Mouse (Mus musculus) limb, embryonic 13.5 days (tissue): Measurements from ENCODE around the gene D330020A13Rik. TPM values are rescaled to one million over a fixed set of nuclear protein-coding genes. Genes with fewer than 3 reads are reported as not detected.

Source experiments
- ATAC-seq: fragments of 200-750 bp; cut with Nextera tagmentation; 2 replicates; pipeline ENCODE4 v1.8.0; 2017; ENCODE audit warnings: low read depth, moderate number of reproducible peaks, moderate TSS enrichment; ENCODE audit not compliant: low FRiP score
- H3K27ac ChIP-seq: fragments of 300-500 bp; sonication (generic); 2 replicates; pipeline ENCODE4 v1.5.1; 2015; ENCODE audit warnings: inconsistent platforms, mild to moderate bottlenecking, moderate library complexity
- H3K27me3 ChIP-seq: fragments of 300-500 bp; sonication (generic); 2 replicates; pipeline ENCODE4 v1.6.1; 2015; ENCODE audit warnings: mild to moderate bottlenecking, inconsistent platforms
- H3K36me3 ChIP-seq: fragments of 300-500 bp; sonication (generic); 2 replicates; pipeline ENCODE4 v1.6.1; 2015; ENCODE audit warnings: inconsistent platforms, mild to moderate bottlenecking, moderate library complexity
- H3K4me1 ChIP-seq: fragments of 300-500 bp; sonication (generic); 2 replicates; pipeline ENCODE4 v1.6.1; 2015; ENCODE audit warnings: inconsistent platforms
- H3K4me2 ChIP-seq: fragments of 300-500 bp; sonication (generic); replicated peaks from 2 replicates; pipeline ENCODE4 v1.6.1; 2015; ENCODE audit warnings: inconsistent platforms, mild to moderate bottlenecking, moderate library complexity
- H3K4me3 ChIP-seq: fragments of 300-500 bp; sonication (generic); 2 replicates; pipeline ENCODE4 v1.5.1; 2015; ENCODE audit warnings: moderate library complexity, mild to moderate bottlenecking, inconsistent platforms
- H3K9ac ChIP-seq: fragments of 300-500 bp; sonication (generic); 2 replicates; pipeline ENCODE4 v1.6.1; 2015; ENCODE audit warnings: mild to moderate bottlenecking, inconsistent platforms
- H3K9me3 ChIP-seq: fragments of 300-500 bp; sonication (generic); 2 replicates; pipeline ENCODE4 v1.6.1; 2016; ENCODE audit warnings: inconsistent platforms
- WGBS: fragments of 180-500 bp; shearing (Covaris S2); methylation state at CpG from one replicate; pipeline ENCODE4 v1.1.7; 2015; 5-methylcytosine and 5-hydroxymethylcytosine counted together
- polyA plus RNA-seq: library from polyadenylated mRNA; unstranded; fragments of >200 nt; fragmentation: Nextera tagmentation; extraction: Ambion mirVana; gene quantifications from 2 replicates; pipeline ENCODE4 v1.2.1, GENCODE M21; 2015

The D330020A13Rik gene
- polyA plus RNA-seq = 0.61 and 0.72 TPM in 2 replicates

GRCm38 (mm10) chr6:120294056-120294784 is at the start of gene D330020A13Rik, which contains the start of gene B4galnt3:
D330020A13Rik (plus strand) TSS chr6:120294364.
B4galnt3 (minus strand) TSS chr6:120294559.
- peak within 1 kb of the TSS; percentile 75 for H3K9ac ChIP-seq
- peak within 1 kb of the TSS; percentile 28; the same call in 1 of the 2 replicates for H3K27ac ChIP-seq
- ATAC-seq = peak; percentile 62
- H3K36me3 ChIP-seq = no peaks in the 10 kb centered on the region
- H3K4me2 ChIP-seq = peak within 1 kb of the TSS; percentile 97
- peaks cover 47% of the 10 kb centered on the region for H3K27me3 ChIP-seq
- no peaks in the 10 kb centered on the region for H3K9me3 ChIP-seq
- H3K4me1 ChIP-seq = peaks cover 9% of the 10 kb centered on the region
- peak within 1 kb of the TSS; percentile 69 for H3K4me3 ChIP-seq
- WGBS = under 1% methylated on average over 78 of the region's 79 CpGs

GRCm38 (mm10) chr6:120246676-120247075 is 47.5 kb upstream of the D330020A13Rik start:
- Histone ChIP-seq H3K27ac (no peak overlapping the region), H3K9ac (no peak overlapping the region), H3K9me3 (no peaks in the 10 kb centered on the region), H3K4me3 (no peak overlapping the region), H3K4me1 (no peaks in the 10 kb centered on the region), H3K4me2 (no peak overlapping the region), H3K27me3 (no peaks in the 10 kb centered on the region), H3K36me3 (no peaks in the 10 kb centered on the region)
- no peak for ATAC-seq
- WGBS = 79% methylated on average over 5 of the region's 5 CpGs

GRCm38 (mm10) chr6:120249831-120250230 is 44.3 kb upstream of the D330020A13Rik start:
- Histone ChIP-seq H3K27ac (no peak overlapping the region), H3K27me3 (no peaks in the 10 kb centered on the region), H3K36me3 (no peaks in the 10 kb centered on the region), H3K4me1 (peaks cover 3% of the 10 kb centered on the region), H3K4me2 (no peak overlapping the region), H3K4me3 (no peak overlapping the region), H3K9me3 (no peaks in the 10 kb centered on the region), H3K9ac (no peak overlapping the region)
- no peak for ATAC-seq
- WGBS = 72% methylated on average over 5 of the region's 5 CpGs

GRCm38 (mm10) chr6:120251010-120251409 is 43.2 kb upstream of the D330020A13Rik start:
- Histone ChIP-seq H3K4me1 (peaks cover 7% of the 10 kb centered on the region), H3K27ac (no peak overlapping the region), H3K27me3 (no peaks in the 10 kb centered on the region), H3K9me3 (no peaks in the 10 kb centered on the region), H3K36me3 (no peaks in the 10 kb centered on the region), H3K9ac (no peak overlapping the region), H3K4me3 (no peak overlapping the region), H3K4me2 (no peak overlapping the region)
- WGBS = 72% methylated on average over 7 of the region's 7 CpGs
- ATAC-seq = no peak

- H3K27me3 ChIP-seq = no peaks in the 10 kb centered on the region
- no peak overlapping the region for H3K4me2 ChIP-seq
- no peak overlapping the region for H3K27ac ChIP-seq
- 92% methylated on average over 2 of the region's 2 CpGs for WGBS
- peaks cover 7% of the 10 kb centered on the region for H3K4me1 ChIP-seq
- H3K36me3 ChIP-seq = no peaks in the 10 kb centered on the region
- no peak for ATAC-seq
- no peak overlapping the region for H3K4me3 ChIP-seq
- no peak overlapping the region for H3K9ac ChIP-seq
- no peaks in the 10 kb centered on the region for H3K9me3 ChIP-seq
Measured at GRCm38 (mm10) chr6:120252741-120253140, 41.4 kb upstream of the D330020A13Rik start.

- peaks cover 7% of the 10 kb centered on the region for H3K4me1 ChIP-seq
- WGBS = 41% methylated on average over 4 of the region's 4 CpGs
- H3K36me3 ChIP-seq = no peaks in the 10 kb centered on the region
- H3K4me2 ChIP-seq = no peak overlapping the region
- H3K9ac ChIP-seq = no peak overlapping the region
- no peaks in the 10 kb centered on the region for H3K27me3 ChIP-seq
- H3K4me3 ChIP-seq = no peak overlapping the region
- ATAC-seq = no peak
- H3K27ac ChIP-seq = no peak overlapping the region
- H3K9me3 ChIP-seq = no peaks in the 10 kb centered on the region
Measured at GRCm38 (mm10) chr6:120254640-120255039, 39.5 kb upstream of the D330020A13Rik start.

GRCm38 (mm10) chr6:120255144-120255543 is 39.0 kb upstream of the D330020A13Rik start:
- ATAC-seq = no peak
- no peaks in the 10 kb centered on the region for H3K27me3 ChIP-seq
- no peaks in the 10 kb centered on the region for H3K9me3 ChIP-seq
- no peak overlapping the region for H3K4me2 ChIP-seq
- WGBS = 64% methylated on average over 4 of the region's 4 CpGs
- H3K36me3 ChIP-seq = no peaks in the 10 kb centered on the region
- H3K4me3 ChIP-seq = no peak overlapping the region
- H3K27ac ChIP-seq = no peak overlapping the region
- peaks cover 7% of the 10 kb centered on the region for H3K4me1 ChIP-seq
- no peak overlapping the region for H3K9ac ChIP-seq

- Histone ChIP-seq H3K9ac (no peak overlapping the region), H3K9me3 (no peaks in the 10 kb centered on the region), H3K27ac (no peak overlapping the region), H3K36me3 (no peaks in the 10 kb centered on the region), H3K27me3 (no peaks in the 10 kb centered on the region), H3K4me1 (peaks cover 7% of the 10 kb centered on the region), H3K4me2 (no peak overlapping the region), H3K4me3 (no peak overlapping the region)
- 73% methylated on average over 12 of the region's 12 CpGs for WGBS
- no peak for ATAC-seq
Measured at GRCm38 (mm10) chr6:120255701-120256100, 38.5 kb upstream of the D330020A13Rik start.

GRCm38 (mm10) chr6:120256431-120256935 is 37.7 kb upstream of the D330020A13Rik start:
- 68% methylated on average over 5 of the region's 5 CpGs for WGBS
- ATAC-seq = no peak
- no peak overlapping the region for H3K4me3 ChIP-seq
- no peaks in the 10 kb centered on the region for H3K27me3 ChIP-seq
- H3K9me3 ChIP-seq = no peaks in the 10 kb centered on the region
- no peaks in the 10 kb centered on the region for H3K36me3 ChIP-seq
- H3K27ac ChIP-seq = no peak overlapping the region
- peaks cover 8% of the 10 kb centered on the region for H3K4me1 ChIP-seq
- H3K4me2 ChIP-seq = no peak overlapping the region
- no peak overlapping the region for H3K9ac ChIP-seq

GRCm38 (mm10) chr6:120259481-120259880 is 34.7 kb upstream of the D330020A13Rik start:
- no peak for ATAC-seq

GRCm38 (mm10) chr6:120262886-120263531 is 31.2 kb upstream of the D330020A13Rik start:
- Histone ChIP-seq H3K9me3 (no peaks in the 10 kb centered on the region), H3K36me3 (no peaks in the 10 kb centered on the region), H3K27ac (no peak overlapping the region), H3K4me1 (peaks cover 14% of the 10 kb centered on the region), H3K9ac (no peak overlapping the region), H3K27me3 (no peaks in the 10 kb centered on the region), H3K4me2 (no peak overlapping the region), H3K4me3 (no peak overlapping the region)
- 60% methylated on average over 12 of the region's 12 CpGs for WGBS
- ATAC-seq = no peak

More at GRCm38 (mm10) chr6:120259481-120259880, 34.7 kb upstream of the D330020A13Rik start:
- H3K27me3 ChIP-seq = no peaks in the 10 kb centered on the region
- H3K4me2 ChIP-seq = no peak overlapping the region
- H3K27ac ChIP-seq = no peak overlapping the region
- 57% methylated on average over 9 of the region's 9 CpGs for WGBS
- H3K4me1 ChIP-seq = peaks cover 21% of the 10 kb centered on the region
- no peak overlapping the region for H3K9ac ChIP-seq
- no peaks in the 10 kb centered on the region for H3K9me3 ChIP-seq
- no peak overlapping the region for H3K4me3 ChIP-seq
- H3K36me3 ChIP-seq = no peaks in the 10 kb centered on the region

GRCm38 (mm10) chr6:120263608-120264007 is 30.6 kb upstream of the D330020A13Rik start:
- H3K4me2 ChIP-seq = no peak overlapping the region
- no peak overlapping the region for H3K27ac ChIP-seq
- H3K9ac ChIP-seq = no peak overlapping the region
- peaks cover 14% of the 10 kb centered on the region for H3K4me1 ChIP-seq
- no peak overlapping the region for H3K4me3 ChIP-seq
- H3K36me3 ChIP-seq = no peaks in the 10 kb centered on the region
- no peaks in the 10 kb centered on the region for H3K27me3 ChIP-seq
- WGBS = 83% methylated on average over 7 of the region's 7 CpGs
- no peak for ATAC-seq
- no peaks in the 10 kb centered on the region for H3K9me3 ChIP-seq
